Mouse (Mus musculus) urinary bladder, postnatal 4 days (tissue): ENCODE data around the gene Rtn2.
A peak's percentile ranks its signal among the peaks of the same experiment; 100 is the strongest.

Experiments used
- DNase-seq, 2 experiments: peaks; one replicate each; pipeline ENCODE4 v3.0.0; 2021 to 2022; ENCODE audit warnings: low spot score in 2 of 2

Gene Rtn2

GRCm38 (mm10) chr7:19301461-19302263, 19.2 kb downstream of the Rtn2 start:
- DNase-seq = no peak

GRCm38 (mm10) chr7:19302264-19303045, 20.0 kb downstream of the Rtn2 start:
- no peak for DNase-seq

- no peak for DNase-seq
These were observed 20.6 kb downstream of the Rtn2 start for GRCm38 (mm10) chr7:19303046-19303305.

- peak in 1 of 2 experiments; percentile 82 for DNase-seq
These were observed 21.3 kb downstream of the Rtn2 start for GRCm38 (mm10) chr7:19303770-19304169.

GRCm38 (mm10) chr7:19304501-19305412, 22.3 kb downstream of the Rtn2 start:
- no peak for DNase-seq

GRCm38 (mm10) chr7:19305413-19305735, 22.9 kb downstream of the Rtn2 start:
- no peak for DNase-seq

- DNase-seq = no peak
These were observed 23.7 kb downstream of the Rtn2 start for GRCm38 (mm10) chr7:19305796-19306765.

- no peak for DNase-seq
These were observed 24.7 kb downstream of the Rtn2 start for GRCm38 (mm10) chr7:19306819-19307738.

GRCm38 (mm10) chr7:19307739-19308453, 25.5 kb downstream of the Rtn2 start:
- peak in 1 of 2 experiments; percentile 78 for DNase-seq

GRCm38 (mm10) chr7:19308454-19309277, 26.2 kb downstream of the Rtn2 start:
- DNase-seq = peak; percentile 94 to 96

GRCm38 (mm10) chr7:19309278-19309883, 27.0 kb downstream of the Rtn2 start:
- DNase-seq = no peak

- DNase-seq = peak; percentile 91 to 94
These were observed 27.6 kb downstream of the Rtn2 start, which contains the start of gene Fosb for GRCm38 (mm10) chr7:19309884-19310641. Fosb (minus strand) TSS chr7:19310051.

GRCm38 (mm10) chr7:19311991-19312390, 29.6 kb downstream of the Rtn2 start:
- no peak for DNase-seq

- no peak for DNase-seq
These were observed 31.6 kb downstream of the Rtn2 start for GRCm38 (mm10) chr7:19314033-19314432.

- no peak for DNase-seq
These were observed 34.2 kb downstream of the Rtn2 start for GRCm38 (mm10) chr7:19316451-19317161.

GRCm38 (mm10) chr7:19318201-19318600, 35.8 kb downstream of the Rtn2 start:
- no peak for DNase-seq
